Comparison of ENCODE assay signal across 7 mouse cellular contexts in genomic region chr1:91211099-91211498, GRCm38 (mm10). TPM values are rescaled to one million over a fixed set of nuclear protein-coding genes. Genes with fewer than 3 reads are reported as not detected.
DNase-seq lines count a peak whose midpoint lies in the region; ATAC-seq and TF ChIP-seq lines count a peak whose summit lies in the region.

No protein-coding gene starts in this region.

- peak; percentile 74 for TF ChIP-seq CTCF in kidney, adult 2 months (conservative IDR thresholded peaks at IDR 0.05; ENCODE audit: insufficient read depth, insufficient read length, low read depth, low read length)

- 68% methylated on average over 1 of the region's 1 CpGs for WGBS in kidney, adult 2 months

- no peaks in the 10 kb centered on the region for H3K27me3 ChIP-seq in kidney, adult 2 months (replicated peaks; ENCODE audit: control insufficient read depth, insufficient read depth, low read length)

- H3K4me3 ChIP-seq in kidney, adult 2 months (ENCODE audit: insufficient read depth, low read depth, low read length) = no peak overlapping the region

- no peaks in the 10 kb centered on the region for H3K36me3 ChIP-seq in kidney, adult 2 months (ENCODE audit: control insufficient read depth, insufficient read depth, low read length)

- no peak for TF ChIP-seq POLR2A in kidney, adult 2 months (IDR thresholded peaks at IDR 0.05; ENCODE audit: low read depth, low read length)

- peak; percentile 41 for ATAC-seq in granulocyte monocyte progenitor cell, adult 5-6 weeks (replicated peaks; ENCODE audit: poor library complexity, severe bottlenecking)

- no peak overlapping the region for H3K27ac ChIP-seq in kidney, adult 2 months (ENCODE audit: insufficient read depth, low read depth, low read length)

- DNase-seq in 416B (ENCODE audit: low read depth) = peak; percentile 69
- peak; percentile 47 to 65 for DNase-seq in CD8-positive naive resting alpha-beta T cell, adult 2 months (ENCODE audit: low read depth in 2 of 2, low spot score in 2 of 2)
- peak; percentile 24 for DNase-seq in cerebellum, adult 8-10 months
- DNase-seq in kidney, adult 2 months = peak; percentile 48
- DNase-seq in lung, adult 18-20 months = peak; percentile 41 to 56
- peak; percentile 76 to 81 for DNase-seq in right cerebral cortex, adult 2 months (ENCODE audit: low spot score in 2 of 2)

- no peaks in the 10 kb centered on the region for H3K4me1 ChIP-seq in kidney, adult 2 months (ENCODE audit: control insufficient read depth, insufficient read depth, low read length)

RNA-seq across cellular contexts. Expression of gene Ramp1, which starts 31.5 kb away (rescaled TPM):
- 160 and 199 TPM in 2 replicates for total RNA-seq in granulocyte monocyte progenitor cell, adult 5-6 weeks (2014; fragmentation: Nextera tagmentation)
- 179 and 199 TPM in 2 replicates for total RNA-seq in granulocyte monocyte progenitor cell, adult 5-6 weeks (2017)
- 1.9 and 2.6 TPM in 2 replicates for polyA plus RNA-seq in kidney, adult 2 months (2012; rRNA removed)

RNA-seq across cellular contexts. Expression of gene Ube2f, which starts 39.0 kb away (rescaled TPM):
- total RNA-seq in granulocyte monocyte progenitor cell, adult 5-6 weeks (2014; fragmentation: Nextera tagmentation) = 80.4 and 94.7 TPM in 2 replicates
- total RNA-seq in granulocyte monocyte progenitor cell, adult 5-6 weeks (2017) = 40.4 and 50.5 TPM in 2 replicates
- 37.2 and 38.5 TPM in 2 replicates for polyA plus RNA-seq in kidney, adult 2 months (2012; rRNA removed)

Comparison
In these comparisons a context has a peak if more than half of its experiments do, and no peak if none do; other contexts are left out.
1. DNase-seq: peak in every context shown above with its lines; median percentile 78 in right cerebral cortex, adult 2 months; 69 in 416B; 56 in CD8-positive naive resting alpha-beta T cell, adult 2 months; 48 in lung, adult 18-20 months; 48 in kidney, adult 2 months; 24 in cerebellum, adult 8-10 months.